Mouse (Mus musculus) heart, embryonic 14.5 days (tissue): ENCODE results near the gene Ncf1. TPM values are rescaled to one million over a fixed set of nuclear protein-coding genes. Genes with fewer than 3 reads are reported as not detected.

Source experiments
- ATAC-seq: fragments of 200-750 bp; cut with Nextera tagmentation; 2 replicates; pipeline ENCODE4 v1.8.0; 2017; ENCODE audit warnings: low read depth, moderate TSS enrichment; ENCODE audit not compliant: insufficient number of reproducible peaks, insufficient read depth, low FRiP score
- H3K27ac ChIP-seq, 2 experiments: fragments of 200-500 bp in 1 of 2; fragments of 300-500 bp in 1 of 2; sonication (generic) in 1 of 2; replicated peaks in 1 of 2; 2 replicates each; pipeline ENCODE4 v1.5.1; 2012 to 2014; ENCODE audit warnings: low read depth in 2 of 2, low read length in 2 of 2, control low read depth in 1 of 2, mild to moderate bottlenecking in 1 of 2, mixed read lengths in 1 of 2; ENCODE audit not compliant: control insufficient read depth in 1 of 2, insufficient read depth in 1 of 2
- H3K27me3 ChIP-seq: fragments of 300-500 bp; sonication (generic); 2 replicates; pipeline ENCODE4 v1.6.1; 2014; ENCODE audit warnings: mild to moderate bottlenecking, low read length, control low read depth; ENCODE audit not compliant: control insufficient read depth, insufficient read depth
- H3K36me3 ChIP-seq: fragments of 300-500 bp; sonication (generic); 2 replicates; pipeline ENCODE4 v1.6.1; 2014; ENCODE audit warnings: mild to moderate bottlenecking, control low read depth, low read length, mixed read lengths; ENCODE audit not compliant: control insufficient read depth, insufficient read depth
- H3K4me1 ChIP-seq, 2 experiments: fragments of 200-500 bp in 1 of 2; fragments of 300-500 bp in 1 of 2; sonication (generic) in 1 of 2; 2 replicates each; pipeline ENCODE4 v1.6.1; 2012 to 2014; ENCODE audit warnings: low read length in 2 of 2, control low read depth in 1 of 2, mixed read lengths in 1 of 2; ENCODE audit not compliant: control insufficient read depth in 2 of 2, insufficient read depth in 2 of 2
- H3K4me2 ChIP-seq: fragments of 300-500 bp; sonication (generic); 2 replicates; pipeline ENCODE4 v1.6.1; 2014; ENCODE audit warnings: mild to moderate bottlenecking, low read length
- H3K4me3 ChIP-seq, 2 experiments: fragments of 200-500 bp in 1 of 2; fragments of 300-500 bp in 1 of 2; sonication (generic) in 1 of 2; 2 replicates each; pipeline ENCODE4 v1.5.1; 2012 to 2014; ENCODE audit warnings: low read length in 2 of 2, mild to moderate bottlenecking in 2 of 2, control low read depth in 1 of 2, low read depth in 1 of 2, moderate library complexity in 1 of 2; ENCODE audit not compliant: control insufficient read depth in 1 of 2, insufficient read depth in 1 of 2
- H3K9ac ChIP-seq: fragments of 300-500 bp; sonication (generic); 2 replicates; pipeline ENCODE4 v1.6.1; 2014; ENCODE audit warnings: mild to moderate bottlenecking, low read length
- H3K9me3 ChIP-seq: fragments of 300-500 bp; sonication (generic); 2 replicates; pipeline ENCODE4 v1.6.1; 2016; ENCODE audit warnings: low read length, control low read depth; ENCODE audit not compliant: control insufficient read depth
- WGBS: fragments of 180-500 bp; shearing (Covaris S2); extraction: QIAGEN DNeasy Blood & Tissue Kit; methylation state at CpG from one replicate; pipeline ENCODE4 v1.1.7; 2014; 5-methylcytosine and 5-hydroxymethylcytosine counted together
- polyA plus RNA-seq: library from polyadenylated mRNA; unstranded; fragments of >200 nt; fragmentation: Nextera tagmentation; extraction: Ambion mirVana; gene quantifications from 2 replicates; pipeline ENCODE4 v1.2.1, GENCODE M21; 2014

Gene Ncf1
- polyA plus RNA-seq, 1 experiment from 2014 or later, result 3.0 TPM

DNA sequence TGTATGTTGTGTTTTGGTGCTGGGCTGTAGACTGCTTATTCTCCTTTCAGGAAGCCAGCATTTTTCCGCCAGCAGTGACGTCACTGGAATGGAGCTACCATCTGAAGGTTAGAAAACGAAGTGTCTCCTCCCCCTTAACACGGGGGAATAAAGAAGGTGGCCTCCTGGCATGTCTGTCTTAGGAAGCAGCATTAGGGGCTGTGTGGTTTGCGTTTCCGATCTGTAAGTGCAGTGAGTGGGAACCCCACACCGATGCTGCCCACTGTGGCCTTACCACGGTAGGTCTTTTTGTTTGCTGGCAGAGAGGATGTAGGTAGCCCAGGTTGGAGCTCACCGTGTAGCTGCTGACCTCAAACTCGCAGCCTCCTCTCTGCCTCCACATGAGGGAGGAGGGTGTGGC lies 22.7 kb downstream of the Ncf1 start:
- Histone ChIP-seq H3K9me3 (no peaks in the 10 kb centered on the region), H3K4me3 (no peak overlapping the region), H3K4me1 (no peaks in the 10 kb centered on the region), H3K27ac (no peak overlapping the region), H3K4me2 (no peak overlapping the region), H3K9ac (no peak overlapping the region), H3K36me3 (peaks cover 19% of the 10 kb centered on the region), H3K27me3 (no peaks in the 10 kb centered on the region)
- no peak for ATAC-seq
- 76% methylated on average over 10 of the region's 10 CpGs for WGBS

DNA sequence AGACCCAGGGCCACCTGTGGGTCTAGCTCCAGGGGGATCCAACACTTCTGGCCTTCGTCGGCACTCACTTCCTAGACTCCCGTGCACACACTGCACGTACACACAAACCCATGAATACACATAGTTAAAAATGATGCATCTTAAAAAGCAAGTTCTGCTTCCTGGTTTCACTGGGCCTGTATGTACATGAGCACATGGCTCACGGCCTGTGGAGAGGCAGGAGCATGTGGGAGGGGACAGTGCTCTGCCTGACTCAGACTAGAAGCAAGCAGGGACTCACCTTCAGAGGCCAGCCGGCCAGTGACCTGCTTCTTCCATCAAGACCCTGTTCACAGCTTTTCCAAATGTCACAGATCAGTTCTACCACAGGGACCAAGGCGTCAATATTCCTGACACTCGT lies 35.8 kb downstream of the Ncf1 start:
- no peak overlapping the region for H3K4me2 ChIP-seq
- no peak for ATAC-seq
- H3K36me3 ChIP-seq, result peaks cover 41% of the 10 kb centered on the region
- WGBS, result 82% methylated on average over 8 of the region's 8 CpGs
- H3K27ac ChIP-seq, result no peak overlapping the region
- H3K9ac ChIP-seq, result no peak overlapping the region
- H3K27me3 ChIP-seq, result no peaks in the 10 kb centered on the region
- H3K9me3 ChIP-seq, result no peaks in the 10 kb centered on the region
- H3K4me1 ChIP-seq, result no peaks in the 10 kb centered on the region
- H3K4me3 ChIP-seq, result no peak overlapping the region

DNA sequence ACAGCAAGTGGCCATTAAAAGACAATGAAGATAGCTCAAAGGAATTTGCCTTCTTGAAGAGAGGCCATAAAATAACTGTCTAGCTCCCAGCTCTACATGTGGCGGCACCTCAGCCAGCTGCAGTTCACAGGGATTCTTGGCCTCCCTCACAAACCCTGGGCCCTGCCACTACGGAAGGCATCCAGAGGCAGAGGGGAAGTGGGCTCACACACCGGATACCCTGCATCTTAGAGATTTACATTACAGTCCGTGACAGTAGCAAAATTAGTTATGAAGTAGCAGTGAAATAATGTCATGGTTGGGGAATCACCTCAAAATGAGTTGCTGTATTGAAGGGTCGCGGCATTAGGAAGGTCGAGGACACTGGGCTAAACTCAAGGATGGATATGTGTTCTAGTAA lies 40.9 kb downstream of the Ncf1 start:
- Histone ChIP-seq H3K4me2 (no peak overlapping the region), H3K9ac (no peak overlapping the region), H3K27ac (no peak overlapping the region), H3K9me3 (no peaks in the 10 kb centered on the region), H3K36me3 (peaks cover 8% of the 10 kb centered on the region; the same call in 1 of the 2 replicates), H3K27me3 (no peaks in the 10 kb centered on the region), H3K4me3 (no peak overlapping the region), H3K4me1 (peaks cover under 1 to 1% of the 10 kb centered on the region in 2 experiments)
- no peak for ATAC-seq
- WGBS, result 86% methylated on average over 7 of the region's 7 CpGs

DNA sequence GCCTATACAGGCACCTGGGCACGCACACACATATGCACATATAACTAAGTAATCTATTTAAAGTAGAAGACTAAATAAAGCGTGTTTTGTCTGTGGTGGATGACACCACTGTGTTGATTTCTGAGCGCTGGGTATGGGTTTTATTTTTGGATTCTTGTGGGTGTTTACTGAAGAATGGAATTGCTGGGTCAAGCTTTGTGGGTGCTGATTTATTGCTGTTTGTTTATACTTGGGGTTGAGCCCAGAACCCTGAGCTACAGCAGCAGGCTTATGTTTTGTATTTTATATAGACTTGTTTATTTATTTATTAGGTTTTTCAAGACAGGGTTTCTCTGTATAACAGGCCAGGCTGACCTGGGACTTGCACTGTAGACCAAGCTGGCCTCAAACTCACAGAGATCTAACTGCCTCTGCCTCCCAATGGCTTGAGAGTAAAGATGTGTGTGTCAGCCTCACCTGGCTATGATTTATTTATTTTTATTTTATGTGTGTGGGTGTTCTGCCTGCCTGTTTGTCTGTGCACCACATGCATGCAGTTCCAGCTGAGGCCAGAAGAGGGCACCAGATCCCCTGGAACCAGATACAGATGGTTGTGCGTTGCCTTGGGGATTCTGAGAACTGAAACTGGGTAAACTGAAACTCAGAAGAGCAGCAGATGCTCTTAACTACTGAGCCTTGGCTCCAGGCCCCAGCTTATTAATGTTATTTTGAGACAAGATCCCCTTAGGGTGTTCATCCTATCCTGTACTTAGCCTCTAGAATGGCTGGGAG lies 42.3 kb downstream of the Ncf1 start:
- H3K4me1 ChIP-seq, result peaks cover 10 to 11% of the 10 kb centered on the region in 2 experiments
- no peak overlapping the region for H3K27ac ChIP-seq
- H3K4me3 ChIP-seq, result no peak overlapping the region
- H3K36me3 ChIP-seq, result no peaks in the 10 kb centered on the region
- no peaks in the 10 kb centered on the region for H3K9me3 ChIP-seq
- no peak overlapping the region for H3K9ac ChIP-seq
- 75% methylated on average over 4 of the region's 4 CpGs for WGBS
- H3K4me2 ChIP-seq, result no peak overlapping the region
- ATAC-seq, result no peak
- no peaks in the 10 kb centered on the region for H3K27me3 ChIP-seq

DNA sequence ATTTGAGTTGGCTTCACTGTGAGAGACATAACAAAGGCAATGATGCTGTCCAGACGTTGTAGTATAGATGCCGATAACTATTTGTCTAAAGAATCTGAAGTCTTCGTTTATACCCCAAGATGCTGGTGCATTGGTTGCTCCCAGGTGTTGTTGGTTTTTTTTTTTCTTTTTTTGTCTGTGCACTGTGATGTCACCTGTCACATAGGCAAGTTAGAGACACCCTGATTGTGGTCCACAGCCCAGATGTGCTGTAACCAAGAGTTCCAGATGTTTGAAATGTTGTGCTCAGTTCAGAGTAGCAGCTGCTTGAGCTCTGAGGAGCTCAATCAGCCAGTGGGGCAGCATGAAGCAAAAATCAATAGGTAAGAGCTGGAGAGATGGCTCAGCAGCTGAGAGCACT lies 43.4 kb downstream of the Ncf1 start:
- Histone ChIP-seq H3K9me3 (no peaks in the 10 kb centered on the region), H3K4me1 (peaks cover 10 to 11% of the 10 kb centered on the region in 2 experiments), H3K36me3 (no peaks in the 10 kb centered on the region), H3K4me3 (no peak overlapping the region), H3K27me3 (no peaks in the 10 kb centered on the region), H3K4me2 (no peak overlapping the region), H3K9ac (no peak overlapping the region), H3K27ac (no peak overlapping the region)
- no peak for ATAC-seq
- WGBS, result 81% methylated on average over 3 of the region's 3 CpGs

DNA sequence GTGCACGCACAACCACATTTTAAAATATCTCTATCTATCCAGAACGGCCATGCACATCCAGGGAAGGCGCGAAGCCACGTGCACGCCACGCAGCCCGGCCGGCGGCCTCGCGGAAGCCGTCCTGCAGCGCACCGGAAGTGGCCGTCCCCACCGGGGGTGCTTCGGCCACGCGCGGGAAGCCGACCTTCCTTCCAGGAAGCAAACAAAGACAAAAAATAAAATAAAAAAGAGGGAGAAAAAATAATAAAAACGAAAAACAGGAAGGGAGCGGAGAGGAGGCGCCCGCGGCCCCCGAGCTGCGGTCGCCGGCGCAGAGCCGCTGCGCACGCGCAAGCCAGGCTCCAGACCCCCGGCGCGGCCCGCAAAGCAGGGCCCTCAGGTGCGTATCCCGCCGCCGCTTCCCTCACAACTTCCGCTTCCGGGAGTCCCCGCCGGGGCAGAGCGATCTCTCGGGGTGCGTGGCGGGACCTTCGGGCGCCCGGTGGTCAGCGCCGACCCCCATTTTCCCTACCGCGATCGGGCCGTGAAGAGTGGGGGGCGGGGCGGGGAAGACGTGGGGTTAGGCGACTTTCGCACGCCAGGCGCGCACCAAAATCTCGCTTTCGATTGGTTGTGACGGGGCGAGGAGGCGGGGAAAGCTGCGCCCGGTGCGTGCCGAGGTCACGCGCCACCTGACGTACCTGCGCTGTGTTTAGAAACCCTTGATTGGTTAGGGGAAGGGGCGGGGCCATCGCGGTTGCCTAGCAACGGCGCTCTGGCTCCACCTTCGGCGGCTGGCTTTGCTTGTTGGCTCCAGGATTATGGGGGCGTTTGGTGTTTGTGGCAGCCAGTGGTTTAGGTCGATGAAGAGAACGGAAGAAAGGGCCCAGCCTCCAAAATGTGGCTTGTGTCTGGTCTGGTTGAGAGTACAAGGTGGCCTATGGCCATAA lies 45.3 kb downstream of the Ncf1 start, which contains the start of gene Gtf2ird2:
Gene Gtf2ird2 (plus strand): TSS at position 140 of the 929 bp plus-strand sequence.
- H3K27me3 ChIP-seq, result no peaks in the 10 kb centered on the region
- peak within 1 kb of the TSS; percentile 87 to 90 for H3K27ac ChIP-seq
- no peaks in the 10 kb centered on the region for H3K36me3 ChIP-seq
- peak; percentile 96 for ATAC-seq
- peak within 1 kb of the TSS; percentile 83 for H3K9ac ChIP-seq
- peak within 1 kb of the TSS; percentile 66 to 83 for H3K4me3 ChIP-seq
- WGBS, result under 1% methylated on average over 90 of the region's 92 CpGs
- peaks cover 10 to 11% of the 10 kb centered on the region in 2 experiments for H3K4me1 ChIP-seq
- H3K9me3 ChIP-seq, result no peaks in the 10 kb centered on the region
- peak within 1 kb of the TSS; percentile 83 for H3K4me2 ChIP-seq

DNA sequence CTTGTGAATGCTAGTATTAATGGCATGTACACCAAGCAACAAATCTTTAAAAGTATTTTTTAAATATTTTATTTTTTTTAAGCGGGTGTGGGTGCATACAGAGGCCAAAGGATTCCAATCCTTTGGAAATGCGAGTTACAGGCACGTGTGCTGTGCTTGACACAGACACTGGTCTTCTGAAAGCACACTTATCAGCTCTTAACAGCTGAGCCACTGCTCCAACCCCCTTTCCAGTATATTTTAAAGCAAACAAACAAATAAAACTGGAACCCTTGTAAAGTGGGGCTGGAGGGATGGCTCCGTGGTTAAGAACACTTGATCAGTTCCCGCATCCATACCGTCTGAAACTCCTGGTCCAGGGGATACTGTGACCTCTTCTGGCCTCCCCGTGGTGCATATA lies 46.3 kb downstream of the Ncf1 start:
- WGBS, result 55% methylated on average over 7 of the region's 7 CpGs
- Histone ChIP-seq H3K4me2 (peak overlapping the region; percentile 83), H3K36me3 (no peaks in the 10 kb centered on the region), H3K27me3 (no peaks in the 10 kb centered on the region), H3K4me3 (peak overlapping the region; percentile 66 to 83), H3K9me3 (no peaks in the 10 kb centered on the region), H3K4me1 (peaks cover 10 to 11% of the 10 kb centered on the region in 2 experiments), H3K27ac (peak overlapping the region; percentile 87 to 90), H3K9ac (peak overlapping the region; percentile 83; the same call in 1 of the 2 replicates)
- no peak for ATAC-seq
